Mouse (Mus musculus) olfactory bulb, adult 2 months (tissue): ENCODE results near the gene Dapl1.

Source experiments
- CTCF ChIP-seq: fragments of 200-500 bp; IDR thresholded peaks from 2 replicates; pipeline ENCODE4 v1.5.1; 2012; ENCODE audit warnings: low read depth, mild to moderate bottlenecking, low read length, moderate library complexity; ENCODE audit not compliant: insufficient read depth
- POLR2A ChIP-seq: fragments of 200-500 bp; IDR thresholded peaks from 2 replicates; pipeline ENCODE4 v1.6.1; 2012; ENCODE audit warnings: mild to moderate bottlenecking, low read depth, low read length, moderate library complexity; ENCODE audit not compliant: insufficient read depth

- TF ChIP-seq POLR2A: no peak
- no peak for TF ChIP-seq CTCF
Measured at GRCm38 (mm10) chr2:59552784-59553183, 68.3 kb downstream of the Dapl1 start.
